Mouse (Mus musculus): ENCODE measurements around the gene Nhlh2.

Nhlh2 gene

GRCm38 (mm10) chr3:102009926-102010381 lies at the start of gene Nhlh2:
Nhlh2 (plus strand) TSS chr3:102010076.
- DNase-seq (ENCODE audit: low spot score in 2 of 2): no peak

- no peak for DNase-seq (ENCODE audit: low spot score in 2 of 2)
Observed at GRCm38 (mm10) chr3:101961146-101961835, 48.6 kb upstream of the Nhlh2 start.

GRCm38 (mm10) chr3:101963501-101963900 lies 46.4 kb upstream of the Nhlh2 start:
- no peak for DNase-seq (ENCODE audit: low spot score in 2 of 2)

- no peak for DNase-seq (ENCODE audit: low spot score in 2 of 2)
Observed at GRCm38 (mm10) chr3:101964352-101964751, 45.5 kb upstream of the Nhlh2 start.

- DNase-seq (ENCODE audit: low spot score in 2 of 2): no peak
Observed at GRCm38 (mm10) chr3:101966825-101967558, 42.9 kb upstream of the Nhlh2 start.

- no peak for DNase-seq (ENCODE audit: low spot score in 2 of 2)
Observed at GRCm38 (mm10) chr3:101975337-101975736, 34.5 kb upstream of the Nhlh2 start.

- peak; percentile 13 to 38 for DNase-seq (ENCODE audit: low spot score in 2 of 2)
Observed at GRCm38 (mm10) chr3:101978299-101978994, 31.4 kb upstream of the Nhlh2 start.

- peak in 1 of 2 experiments; percentile 17 for DNase-seq (ENCODE audit: low spot score in 2 of 2)
Observed at GRCm38 (mm10) chr3:101983917-101984316, 26.0 kb upstream of the Nhlh2 start.

GRCm38 (mm10) chr3:101985634-101986033 lies 24.2 kb upstream of the Nhlh2 start:
- DNase-seq (ENCODE audit: low spot score in 2 of 2): no peak

GRCm38 (mm10) chr3:101990136-101990535 lies 19.7 kb upstream of the Nhlh2 start:
- no peak for DNase-seq (ENCODE audit: low spot score in 2 of 2)

GRCm38 (mm10) chr3:101990995-101991516 lies 18.8 kb upstream of the Nhlh2 start:
- no peak for DNase-seq (ENCODE audit: low spot score in 2 of 2)

- no peak for DNase-seq (ENCODE audit: low spot score in 2 of 2)
Observed at GRCm38 (mm10) chr3:101997851-101998250, 12.0 kb upstream of the Nhlh2 start.

GRCm38 (mm10) chr3:102010681-102011317 lies 923 bp downstream of the Nhlh2 start:
- DNase-seq (ENCODE audit: low spot score in 2 of 2): no peak

- DNase-seq (ENCODE audit: low spot score in 2 of 2): no peak
Observed at GRCm38 (mm10) chr3:102011318-102012075, 1.6 kb downstream of the Nhlh2 start.

- DNase-seq (ENCODE audit: low spot score in 2 of 2): no peak
Observed at GRCm38 (mm10) chr3:102012076-102012610, 2.3 kb downstream of the Nhlh2 start.

GRCm38 (mm10) chr3:102012611-102013211 lies 2.8 kb downstream of the Nhlh2 start:
- peak; percentile 53 to 57 for DNase-seq (ENCODE audit: low spot score in 2 of 2)

GRCm38 (mm10) chr3:102020604-102021003 lies 10.7 kb downstream of the Nhlh2 start:
- DNase-seq (ENCODE audit: low spot score in 2 of 2): no peak

- no peak for DNase-seq (ENCODE audit: low spot score in 2 of 2)
Observed at GRCm38 (mm10) chr3:102022721-102023120, 12.8 kb downstream of the Nhlh2 start.

GRCm38 (mm10) chr3:102023337-102023736 lies 13.5 kb downstream of the Nhlh2 start:
- no peak for DNase-seq (ENCODE audit: low spot score in 2 of 2)

- DNase-seq (ENCODE audit: low spot score in 2 of 2): no peak
Observed at GRCm38 (mm10) chr3:102023829-102024228, 14.0 kb downstream of the Nhlh2 start.

Measured in frontal cortex, postnatal 36 days (tissue).